Mouse (Mus musculus) midbrain, embryonic 16.5 days (tissue): ENCODE results near the gene Sema4d. TPM values are rescaled to one million over a fixed set of nuclear protein-coding genes. Genes with fewer than 3 reads are reported as not detected.
A peak's percentile ranks its signal among the peaks of the same experiment; 100 is the strongest.

Source experiments
- ATAC-seq: fragments of 200-750 bp; cut with Nextera tagmentation; 2 replicates; pipeline ENCODE4 v1.8.0; 2017; ENCODE audit warnings: moderate TSS enrichment
- H3K27ac ChIP-seq: fragments of 300-500 bp; sonication (generic); 2 replicates; pipeline ENCODE4 v1.5.1; 2014; ENCODE audit warnings: mild to moderate bottlenecking, low read length, mixed read lengths
- H3K27me3 ChIP-seq: fragments of 300-500 bp; sonication (generic); 2 replicates; pipeline ENCODE4 v1.6.1; 2014; ENCODE audit warnings: low read depth, low read length, mixed read lengths; ENCODE audit not compliant: control insufficient read depth, insufficient read depth
- H3K36me3 ChIP-seq: fragments of 300-500 bp; sonication (generic); 2 replicates; pipeline ENCODE4 v1.6.1; 2014; ENCODE audit warnings: mild to moderate bottlenecking, low read length, moderate library complexity, mixed read lengths; ENCODE audit not compliant: control insufficient read depth, insufficient read depth
- H3K4me1 ChIP-seq: fragments of 300-500 bp; sonication (generic); 2 replicates; pipeline ENCODE4 v1.6.1; 2014; ENCODE audit warnings: mild to moderate bottlenecking, low read length, mixed read lengths; ENCODE audit not compliant: control insufficient read depth, insufficient read depth
- H3K4me2 ChIP-seq: fragments of 300-500 bp; sonication (generic); 2 replicates; pipeline ENCODE4 v1.6.1; 2014; ENCODE audit warnings: mild to moderate bottlenecking, low read length, mixed read lengths
- H3K4me3 ChIP-seq: fragments of 300-500 bp; sonication (generic); 2 replicates; pipeline ENCODE4 v1.5.1; 2014; ENCODE audit warnings: low read depth, mild to moderate bottlenecking, low read length, moderate library complexity, mixed read lengths
- H3K9ac ChIP-seq: fragments of 300-500 bp; sonication (generic); 2 replicates; pipeline ENCODE4 v1.6.1; 2014; ENCODE audit warnings: low read depth, low read length, mixed read lengths
- H3K9me3 ChIP-seq: fragments of 300-500 bp; sonication (generic); replicated peaks from 2 replicates; pipeline ENCODE4 v1.6.1; 2014; ENCODE audit warnings: mild to moderate bottlenecking, low read length, mixed read lengths; ENCODE audit not compliant: control insufficient read depth, poor library complexity, severe bottlenecking
- WGBS: fragments of 180-500 bp; shearing (Covaris S2); extraction: QIAGEN DNeasy Blood & Tissue Kit; methylation state at CpG from one replicate; pipeline ENCODE4 v1.1.7; 2014; 5-methylcytosine and 5-hydroxymethylcytosine counted together
- polyA plus RNA-seq: library from polyadenylated mRNA; unstranded; fragments of >200 nt; fragmentation: Nextera tagmentation; extraction: Ambion mirVana; gene quantifications from 2 replicates; pipeline ENCODE4 v1.2.1, GENCODE M21; 2015

The Sema4d gene
- polyA plus RNA-seq, 1 experiment from 2014 or later: 16.7 TPM

- Histone ChIP-seq H3K27me3 (no peaks in the 10 kb centered on the region), H3K9ac (no peak overlapping the region), H3K9me3 (no peaks in the 10 kb centered on the region), H3K4me1 (peaks cover 13% of the 10 kb centered on the region), H3K4me2 (no peak overlapping the region), H3K4me3 (no peak overlapping the region), H3K36me3 (no peaks in the 10 kb centered on the region), H3K27ac (no peak overlapping the region; the same call in 1 of the 2 replicates)
- ATAC-seq: peak; percentile 73
- WGBS: 5% methylated on average over 11 of the region's 11 CpGs
These were observed 16.4 kb downstream of the Sema4d start for GRCm38 (mm10) chr13:51777048-51777737.

GRCm38 (mm10) chr13:51776160-51776737 lies 17.3 kb downstream of the Sema4d start:
- no peaks in the 10 kb centered on the region for H3K36me3 ChIP-seq
- H3K4me3 ChIP-seq: no peak overlapping the region
- peaks cover 13% of the 10 kb centered on the region for H3K4me1 ChIP-seq
- H3K4me2 ChIP-seq: no peak overlapping the region
- 92% methylated on average over 6 of the region's 6 CpGs for WGBS
- H3K9me3 ChIP-seq: no peaks in the 10 kb centered on the region
- H3K27me3 ChIP-seq: no peaks in the 10 kb centered on the region
- no peak overlapping the region for H3K27ac ChIP-seq
- no peak for ATAC-seq
- H3K9ac ChIP-seq: no peak overlapping the region

GRCm38 (mm10) chr13:51771802-51772206 lies 21.7 kb downstream of the Sema4d start:
- Histone ChIP-seq H3K27ac (no peak overlapping the region), H3K4me1 (peaks cover 1% of the 10 kb centered on the region), H3K9ac (no peak overlapping the region), H3K36me3 (no peaks in the 10 kb centered on the region), H3K4me2 (no peak overlapping the region), H3K9me3 (no peaks in the 10 kb centered on the region), H3K4me3 (no peak overlapping the region), H3K27me3 (no peaks in the 10 kb centered on the region)
- ATAC-seq: no peak
- 84% methylated on average over 10 of the region's 10 CpGs for WGBS

GRCm38 (mm10) chr13:51770647-51771427 lies 22.7 kb downstream of the Sema4d start:
- no peaks in the 10 kb centered on the region for H3K9me3 ChIP-seq
- no peaks in the 10 kb centered on the region for H3K27me3 ChIP-seq
- no peak overlapping the region for H3K4me2 ChIP-seq
- no peak overlapping the region for H3K4me3 ChIP-seq
- H3K9ac ChIP-seq: no peak overlapping the region
- no peaks in the 10 kb centered on the region for H3K36me3 ChIP-seq
- ATAC-seq: no peak
- no peak overlapping the region for H3K27ac ChIP-seq
- 92% methylated on average over 14 of the region's 14 CpGs for WGBS
- H3K4me1 ChIP-seq: no peaks in the 10 kb centered on the region

DNA sequence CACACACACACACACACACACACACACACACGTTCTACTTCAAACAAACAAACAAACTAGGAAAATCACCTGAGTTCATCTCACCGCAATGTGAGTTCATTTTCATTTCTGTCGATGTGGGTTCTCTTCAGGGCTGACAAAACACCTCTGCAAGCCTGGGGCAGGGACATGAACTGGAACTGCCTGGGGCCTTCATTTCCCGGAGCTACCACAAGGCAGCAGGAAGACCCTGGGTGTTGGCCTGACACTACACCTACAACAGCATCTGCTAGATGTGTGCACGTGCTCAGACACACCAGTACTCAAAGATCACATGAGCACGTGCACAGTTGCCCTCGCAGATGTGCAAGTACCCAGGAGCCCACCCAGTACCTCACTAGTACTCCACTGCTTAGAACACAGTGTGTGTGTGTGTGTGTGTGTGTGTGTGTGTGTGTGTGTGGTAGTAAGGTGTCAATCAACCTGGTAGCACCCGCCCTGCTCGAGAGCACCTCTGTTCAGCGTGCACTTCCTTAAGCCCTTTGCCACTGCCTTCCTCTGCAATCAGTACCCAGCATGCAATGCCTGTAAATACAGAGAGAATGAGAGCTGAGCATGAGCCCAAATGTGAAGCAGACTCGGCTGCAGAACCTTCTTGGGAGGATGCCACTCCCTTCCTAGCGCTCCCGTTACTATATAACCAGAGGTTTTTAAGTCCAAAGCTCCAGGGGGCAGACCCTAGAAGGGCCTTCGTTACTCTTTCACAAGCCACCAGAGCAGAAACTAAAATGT lies 25.4 kb downstream of the Sema4d start:
- Histone ChIP-seq H3K9ac (no peak overlapping the region), H3K9me3 (no peaks in the 10 kb centered on the region), H3K4me2 (no peak overlapping the region), H3K36me3 (no peaks in the 10 kb centered on the region), H3K4me3 (no peak overlapping the region), H3K27ac (no peak overlapping the region), H3K4me1 (no peaks in the 10 kb centered on the region), H3K27me3 (no peaks in the 10 kb centered on the region)
- ATAC-seq: no peak; the same call in 1 of the 2 replicates
- WGBS: 84% methylated on average over 14 of the region's 14 CpGs

DNA sequence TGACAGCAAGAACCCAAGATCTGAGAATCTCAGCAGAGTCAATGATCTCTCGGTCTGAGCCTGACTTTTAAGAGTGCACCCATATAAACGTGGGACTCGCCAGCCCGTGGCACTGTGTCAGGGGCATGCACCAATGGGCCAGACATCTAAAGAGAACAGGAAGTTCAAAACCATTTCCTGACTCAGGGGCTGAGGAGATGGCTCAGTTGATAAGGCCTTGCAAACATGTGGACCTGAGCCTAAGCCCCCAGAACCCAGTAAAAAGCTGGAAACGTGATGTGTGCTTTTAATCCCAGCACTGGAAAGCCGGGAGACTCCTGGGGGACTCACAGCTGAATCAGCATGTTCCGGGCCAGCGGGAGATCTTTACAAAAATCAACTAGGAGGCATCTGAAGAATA lies 26.0 kb downstream of the Sema4d start:
- WGBS: 86% methylated on average over 8 of the region's 8 CpGs
- no peak for ATAC-seq
- H3K4me2 ChIP-seq: no peak overlapping the region
- H3K36me3 ChIP-seq: no peaks in the 10 kb centered on the region
- H3K27me3 ChIP-seq: no peaks in the 10 kb centered on the region
- no peak overlapping the region for H3K27ac ChIP-seq
- H3K9ac ChIP-seq: no peak overlapping the region
- no peak overlapping the region for H3K4me3 ChIP-seq
- no peaks in the 10 kb centered on the region for H3K4me1 ChIP-seq
- H3K9me3 ChIP-seq: no peaks in the 10 kb centered on the region

DNA sequence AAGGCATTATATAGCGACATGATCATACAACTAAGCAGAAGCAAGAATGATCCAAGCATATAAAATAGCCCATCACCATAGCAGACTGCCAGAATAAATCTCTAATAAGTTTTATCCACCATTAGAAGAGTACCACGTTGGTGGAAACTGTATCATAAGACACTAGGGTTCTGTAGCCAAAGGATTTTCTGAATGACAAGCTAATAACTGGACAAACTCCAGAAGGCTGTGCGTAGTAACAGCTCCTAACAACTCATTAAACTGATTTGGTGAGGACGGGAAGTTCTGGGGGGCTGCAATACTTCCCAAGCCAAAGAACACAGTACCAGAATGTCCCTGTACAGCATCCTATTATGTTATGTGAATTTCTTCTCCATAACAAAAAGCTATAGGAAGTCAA lies 26.8 kb downstream of the Sema4d start:
- 88% methylated on average over 4 of the region's 4 CpGs for WGBS
- Histone ChIP-seq H3K27ac (no peak overlapping the region), H3K4me1 (no peaks in the 10 kb centered on the region), H3K36me3 (no peaks in the 10 kb centered on the region), H3K4me2 (no peak overlapping the region), H3K9ac (no peak overlapping the region), H3K9me3 (no peaks in the 10 kb centered on the region), H3K4me3 (no peak overlapping the region), H3K27me3 (no peaks in the 10 kb centered on the region)
- no peak for ATAC-seq

- Histone ChIP-seq H3K27me3 (no peaks in the 10 kb centered on the region), H3K36me3 (no peaks in the 10 kb centered on the region), H3K4me1 (0 out of 2 replicates have a peak, but pooled peaks cover 2% of the 10 kb centered on the region), H3K4me2 (no peak overlapping the region), H3K9ac (no peak overlapping the region), H3K9me3 (no peaks in the 10 kb centered on the region), H3K4me3 (no peak overlapping the region), H3K27ac (no peak overlapping the region)
- WGBS: 82% methylated on average over 5 of the region's 5 CpGs
- no peak for ATAC-seq
These were observed 28.2 kb downstream of the Sema4d start for GRCm38 (mm10) chr13:51765369-51765768.
